In genomic region chr11:103338671-103339070, GRCm38 (mm10) we compare ENCODE assay signal across 20 mouse cellular contexts. TPM values are rescaled to one million over a fixed set of nuclear protein-coding genes. Genes with fewer than 3 reads are reported as not detected.
A peak's percentile ranks its signal among the peaks of the same experiment; 100 is the strongest.
DNase-seq lines count a peak whose midpoint lies in the region; ATAC-seq and TF ChIP-seq lines count a peak whose summit lies in the region.
"Had no signal": no experiment of that assay in that cellular context is flagged by ENCODE, and none has a peak within 500 bp of the region (broad histone marks: within the 10 kb centered on the region; RNA-seq: fewer than 3 reads in every experiment).

No protein-coding gene starts in this region.

- peak overlapping the region; percentile 90 for H3K27ac ChIP-seq in kidney, adult 2 months (ENCODE audit: insufficient read depth, low read depth, low read length)
- H3K27ac ChIP-seq in intestine, embryonic 15.5 days, result 0 out of 2 replicates have a peak overlapping the region, but pooled peaks have one; percentile 92
- peak overlapping the region; percentile 98 for H3K27ac ChIP-seq in intestine, postnatal 0 days (ENCODE audit: low read depth, low read length)
- H3K27ac ChIP-seq: embryonic facial prominence, embryonic 13.5 days; forebrain, embryonic 12.5 days; heart, adult 2 months; hindbrain, embryonic 10.5 days had no signal

- 67% methylated on average over 6 of the region's 6 CpGs for WGBS in kidney, adult 2 months
- 93% methylated on average over 6 of the region's 6 CpGs for WGBS in intestine, embryonic 15.5 days
- 89% methylated on average over 6 of the region's 6 CpGs for WGBS in intestine, postnatal 0 days

- no peak for TF ChIP-seq CTCF in kidney, adult 2 months (conservative IDR thresholded peaks at IDR 0.05; ENCODE audit: insufficient read depth, insufficient read length, low read depth, low read length)
- no peak for TF ChIP-seq CTCF in intestine, postnatal 0 days (IDR thresholded peaks at IDR 0.05; ENCODE audit: low read depth)

- DNase-seq in kidney, adult 2 months, result peak; percentile 72
- no peak for DNase-seq in kidney, adult 18-20 months
- peak; percentile 63 to 77 for DNase-seq in kidney, postnatal 36 days
- no peak for DNase-seq in testis, postnatal 14 days (ENCODE audit: low spot score)
- DNase-seq: adrenal gland, postnatal 14 days; cerebellum, adult 18-20 months; cerebellum, adult 9-11 months; cerebellum, postnatal 36 days; gastrocnemius, postnatal 10 days; heart, adult 2 months had no signal

- no peak overlapping the region for H3K9ac ChIP-seq in intestine, embryonic 15.5 days
- no peak overlapping the region for H3K9ac ChIP-seq in intestine, postnatal 0 days (ENCODE audit: low read depth, low read length)
- H3K9ac ChIP-seq: embryonic facial prominence, embryonic 13.5 days; forebrain, embryonic 12.5 days had no signal

- H3K27me3 ChIP-seq in kidney, adult 2 months (replicated peaks; ENCODE audit: control insufficient read depth, insufficient read depth, low read length), result no peaks in the 10 kb centered on the region
- H3K27me3 ChIP-seq in intestine, embryonic 15.5 days (replicated peaks), result peaks cover 5% of the 10 kb centered on the region
- H3K27me3 ChIP-seq in intestine, postnatal 0 days (replicated peaks; ENCODE audit: control insufficient read depth, insufficient read depth, low read length), result no peaks in the 10 kb centered on the region
- H3K27me3 ChIP-seq: CH12.LX, Patski had no signal

- H3K4me2 ChIP-seq in intestine, embryonic 15.5 days (replicated peaks), result peak overlapping the region; percentile 71
- H3K4me2 ChIP-seq in intestine, postnatal 0 days (replicated peaks; ENCODE audit: low read depth), result no peak overlapping the region
- H3K4me2 ChIP-seq: forebrain, embryonic 12.5 days; heart, embryonic 12.5 days had no signal

- TF ChIP-seq POLR2A in kidney, adult 2 months (IDR thresholded peaks at IDR 0.05; ENCODE audit: low read depth, low read length), result no peak

- no peaks in the 10 kb centered on the region; the same call in 1 of the 2 replicates for H3K36me3 ChIP-seq in kidney, adult 2 months (ENCODE audit: control insufficient read depth, insufficient read depth, low read length)
- no peaks in the 10 kb centered on the region for H3K36me3 ChIP-seq in intestine, embryonic 15.5 days
- H3K36me3 ChIP-seq in intestine, postnatal 0 days (ENCODE audit: control insufficient read depth, insufficient read depth), result peaks cover 36% of the 10 kb centered on the region
- H3K36me3 ChIP-seq: embryonic facial prominence, embryonic 13.5 days; forebrain, embryonic 12.5 days; heart, embryonic 12.5 days; hindbrain, embryonic 10.5 days had no signal

- no peak overlapping the region for H3K4me3 ChIP-seq in kidney, adult 2 months (ENCODE audit: insufficient read depth, low read depth, low read length)
- no peak overlapping the region for H3K4me3 ChIP-seq in intestine, embryonic 15.5 days (replicated peaks)
- H3K4me3 ChIP-seq in intestine, postnatal 0 days (ENCODE audit: low read depth, low read length), result no peak overlapping the region
- H3K4me3 ChIP-seq: embryonic facial prominence, embryonic 13.5 days; forebrain, embryonic 12.5 days; heart, adult 2 months; heart, embryonic 12.5 days; hindbrain, embryonic 10.5 days had no signal

- H3K4me1 ChIP-seq in kidney, adult 2 months (ENCODE audit: control insufficient read depth, insufficient read depth, low read length), result peaks cover 33% of the 10 kb centered on the region; the same call in 1 of the 2 replicates
- peaks cover 23% of the 10 kb centered on the region for H3K4me1 ChIP-seq in intestine, embryonic 15.5 days (replicated peaks)
- H3K4me1 ChIP-seq in intestine, postnatal 0 days (replicated peaks; ENCODE audit: control insufficient read depth, insufficient read depth, low read length), result peaks cover 12% of the 10 kb centered on the region

- no peak for ATAC-seq in intestine, embryonic 15.5 days
- ATAC-seq in intestine, postnatal 0 days, result no peak
- ATAC-seq: activated CD4-positive, CD25-positive, alpha-beta regulatory T cell, adult 4 months; forebrain, embryonic 16.5 days; Patski had no signal

- H3K9me3 ChIP-seq in intestine, embryonic 15.5 days, result no peaks in the 10 kb centered on the region
- H3K9me3 ChIP-seq in intestine, postnatal 0 days (ENCODE audit: control insufficient read depth), result no peaks in the 10 kb centered on the region
- H3K9me3 ChIP-seq: embryonic facial prominence, embryonic 13.5 days; forebrain, embryonic 12.5 days; heart, embryonic 12.5 days; hindbrain, embryonic 10.5 days had no signal

RNA-seq across cellular contexts. Expression of gene Arhgap27, which starts 24.8 kb away (rescaled TPM):
- 38.4 and 46.8 TPM in 2 replicates for polyA plus RNA-seq in kidney, adult 2 months (2012; rRNA removed)
- 33.0 and 36.2 TPM in 2 replicates for polyA plus RNA-seq in intestine, embryonic 15.5 days (2015; fragmentation: Nextera tagmentation; extraction: Ambion mirVana)
- 16.9 and 18.7 TPM in 2 replicates for polyA plus RNA-seq in intestine, postnatal 0 days (2015; fragmentation: Nextera tagmentation; extraction: Ambion mirVana)

Comparison
In these comparisons a context has a peak if more than half of its experiments do, and no peak if none do; other contexts are left out.
1. DNase-seq: peak in kidney, adult 2 months (single experiment) and kidney, postnatal 36 days (2 of 2); none in kidney, adult 18-20 months (single experiment) and testis, postnatal 14 days (single experiment).
2. Peak in every context shown above with its lines, with median percentiles within 50 percentile points of each other: H3K27ac ChIP-seq.